Mouse (Mus musculus) liver, postnatal 0 days (tissue): ENCODE measurements around the gene Gm48552. TPM values are rescaled to one million over a fixed set of nuclear protein-coding genes. Genes with fewer than 3 reads are reported as not detected.

Source experiments
- ATAC-seq: fragments of 200-750 bp; cut with Nextera tagmentation; 2 replicates; pipeline ENCODE4 v1.8.0; 2017; ENCODE audit warnings: mild to moderate bottlenecking, moderate library complexity
- DNase-seq: peaks from one replicate; pipeline ENCODE4 v3.0.0-alpha.2; 2016
- H3K27ac ChIP-seq: fragments of 300-500 bp; sonication (generic); 2 replicates; pipeline ENCODE4 v1.5.1; 2014; ENCODE audit warnings: antibody characterized with exemption, moderate library complexity, mild to moderate bottlenecking, low read depth
- H3K27me3 ChIP-seq: fragments of 300-500 bp; sonication (generic); 2 replicates; pipeline ENCODE4 v1.6.1; 2014; ENCODE audit warnings: low read length, control low read depth, mixed read lengths; ENCODE audit not compliant: insufficient read depth
- H3K36me3 ChIP-seq: fragments of 300-500 bp; sonication (generic); replicated peaks from 2 replicates; pipeline ENCODE4 v1.6.1; 2014; ENCODE audit warnings: mild to moderate bottlenecking, control low read depth, low read length, moderate library complexity, mixed read lengths; ENCODE audit not compliant: insufficient read depth
- H3K4me1 ChIP-seq: fragments of 300-500 bp; sonication (generic); 2 replicates; pipeline ENCODE4 v1.6.1; 2014; ENCODE audit warnings: antibody characterized with exemption, mild to moderate bottlenecking, control low read depth; ENCODE audit not compliant: insufficient read depth
- H3K4me2 ChIP-seq: fragments of 300-500 bp; sonication (generic); 2 replicates; pipeline ENCODE4 v1.6.1; 2014; ENCODE audit warnings: low read depth, mild to moderate bottlenecking, low read length, moderate library complexity, mixed read lengths
- H3K4me3 ChIP-seq: fragments of 300-500 bp; sonication (generic); 2 replicates; pipeline ENCODE4 v1.5.1; 2014; ENCODE audit warnings: low read depth, low read length
- H3K9ac ChIP-seq: fragments of 300-500 bp; sonication (generic); replicated peaks from 2 replicates; pipeline ENCODE4 v1.6.1; 2014; ENCODE audit warnings: mild to moderate bottlenecking, moderate library complexity
- H3K9me3 ChIP-seq: fragments of 300-500 bp; sonication (generic); 2 replicates; pipeline ENCODE4 v1.6.1; 2016; ENCODE audit warnings: mild to moderate bottlenecking, control low read depth, low read length, mixed read lengths
- CTCF ChIP-seq: sonication (generic); IDR thresholded peaks from 2 replicates; pipeline ENCODE4 v1.5.1; 2016; ENCODE audit warnings: antibody characterized with exemption, low read depth
- EP300 ChIP-seq: IDR thresholded peaks from 2 replicates; pipeline ENCODE4 v1.6.1; 2016; ENCODE audit warnings: antibody characterized with exemption, low read depth, mild to moderate bottlenecking
- WGBS: fragments of 180-500 bp; shearing (Covaris S2); extraction: QIAGEN DNeasy Blood & Tissue Kit; methylation state at CpG from one replicate; pipeline ENCODE4 v1.1.7; 2014; ENCODE audit not compliant: insufficient replicate concordance; 5-methylcytosine and 5-hydroxymethylcytosine counted together
- polyA plus RNA-seq: library from polyadenylated mRNA; unstranded; fragments of >200 nt; fragmentation: Nextera tagmentation; extraction: Ambion mirVana; gene quantifications from 2 replicates; pipeline ENCODE4 v1.2.1, GENCODE M21; 2015

Gm48552 gene
- polyA plus RNA-seq, 1 experiment from 2014 or later: not detected

- peak overlapping the region; percentile 0; the same call in 1 of the 2 replicates for H3K27ac ChIP-seq
Measured at GRCm38 (mm10) chr10:81360721-81361120, 28.1 kb upstream of the Gm48552 start.

GRCm38 (mm10) chr10:81362336-81362949 is 26.4 kb upstream of the Gm48552 start:
- WGBS: 49% methylated on average over 12 of the region's 12 CpGs
- Histone ChIP-seq H3K27me3 (no peaks in the 10 kb centered on the region), H3K27ac (peak overlapping the region; percentile 78), H3K9me3 (no peaks in the 10 kb centered on the region), H3K36me3 (peaks cover 50% of the 10 kb centered on the region), H3K9ac (peak overlapping the region; percentile 62), H3K4me3 (no peak overlapping the region), H3K4me1 (peaks cover 66% of the 10 kb centered on the region), H3K4me2 (peak overlapping the region; percentile 44)
- no peak for TF ChIP-seq EP300
- no peak for TF ChIP-seq CTCF
- peak; percentile 80 for DNase-seq
- ATAC-seq: peak; percentile 82

More at GRCm38 (mm10) chr10:81360721-81361120, 28.1 kb upstream of the Gm48552 start:
- Histone ChIP-seq H3K4me3 (no peak overlapping the region), H3K27me3 (no peaks in the 10 kb centered on the region), H3K9ac (0 out of 2 replicates have a peak overlapping the region, but pooled peaks have one; percentile 45), H3K9me3 (no peaks in the 10 kb centered on the region), H3K4me1 (peaks cover 70% of the 10 kb centered on the region), H3K36me3 (peaks cover 37% of the 10 kb centered on the region), H3K4me2 (0 out of 2 replicates have a peak overlapping the region, but pooled peaks have one; percentile 14)
- 76% methylated on average over 8 of the region's 8 CpGs for WGBS
- ATAC-seq (no peak), DNase-seq (peak; percentile 27)
- TF ChIP-seq EP300 (no peak), CTCF (no peak)

- Histone ChIP-seq H3K9ac (0 out of 2 replicates have a peak overlapping the region, but pooled peaks have one; percentile 26), H3K4me1 (peaks cover 60% of the 10 kb centered on the region), H3K27ac (peak overlapping the region; percentile 78), H3K27me3 (no peaks in the 10 kb centered on the region), H3K9me3 (no peaks in the 10 kb centered on the region), H3K36me3 (peaks cover 63% of the 10 kb centered on the region), H3K4me3 (no peak overlapping the region), H3K4me2 (peak overlapping the region; percentile 34; the same call in 1 of the 2 replicates)
- 68% methylated on average over 54 of the region's 54 CpGs for WGBS
- ATAC-seq: no peak
- TF ChIP-seq EP300 (no peak), CTCF (no peak)
- peak; percentile 59 for DNase-seq
Measured at GRCm38 (mm10) chr10:81363436-81364346, 25.1 kb upstream of the Gm48552 start.

- Histone ChIP-seq H3K27ac (no peak overlapping the region), H3K4me2 (0 out of 2 replicates have a peak overlapping the region, but pooled peaks have one; percentile 34), H3K36me3 (peaks cover 73% of the 10 kb centered on the region)
Measured at GRCm38 (mm10) chr10:81364666-81365065, 24.1 kb upstream of the Gm48552 start.

GRCm38 (mm10) chr10:81365073-81365472 is 23.7 kb upstream of the Gm48552 start:
- peak; percentile 42 for DNase-seq
- no peaks in the 10 kb centered on the region for H3K9me3 ChIP-seq
- no peaks in the 10 kb centered on the region for H3K27me3 ChIP-seq
- H3K4me3 ChIP-seq: no peak overlapping the region
- H3K9ac ChIP-seq: no peak overlapping the region
- H3K27ac ChIP-seq: 0 out of 2 replicates have a peak overlapping the region, but pooled peaks have one; percentile 50
- no peak for ATAC-seq
- 49% methylated on average over 4 of the region's 4 CpGs for WGBS
- peaks cover 50% of the 10 kb centered on the region for H3K4me1 ChIP-seq
- peaks cover 76% of the 10 kb centered on the region for H3K36me3 ChIP-seq
- no peak overlapping the region for H3K4me2 ChIP-seq
- TF ChIP-seq EP300: no peak
- TF ChIP-seq CTCF: no peak

More at GRCm38 (mm10) chr10:81364666-81365065, 24.1 kb upstream of the Gm48552 start:
- no peak for ATAC-seq
- 59% methylated on average over 28 of the region's 28 CpGs for WGBS
- no peaks in the 10 kb centered on the region for H3K9me3 ChIP-seq
- no peak for TF ChIP-seq EP300
- no peak for TF ChIP-seq CTCF
- peaks cover 50% of the 10 kb centered on the region for H3K4me1 ChIP-seq
- peak; percentile 45 for DNase-seq
- H3K27me3 ChIP-seq: no peaks in the 10 kb centered on the region
- H3K4me3 ChIP-seq: no peak overlapping the region
- no peak overlapping the region for H3K9ac ChIP-seq
